Mouse (Mus musculus): ENCODE measurements around the gene Tenm4. TPM values are rescaled to one million over a fixed set of nuclear protein-coding genes. Genes with fewer than 3 reads are reported as not detected.

Gene Tenm4
- polyA plus RNA-seq, 1 experiment from 2014 or later = 5.0 TPM

- H3K9me3 ChIP-seq (ENCODE audit: low read length) = no peaks in the 10 kb centered on the region
- H3K4me3 ChIP-seq (ENCODE audit: low read depth, low read length) = no peak overlapping the region
- no peaks in the 10 kb centered on the region for H3K27me3 ChIP-seq (replicated peaks; ENCODE audit: insufficient read depth, low read length)
- no peak overlapping the region for H3K4me2 ChIP-seq (replicated peaks; ENCODE audit: low read depth, low read length)
- H3K27ac ChIP-seq (ENCODE audit: low read length) = no peak overlapping the region
- TF ChIP-seq CTCF (IDR thresholded peaks at IDR 0.05) (no peak), EP300 (IDR thresholded peaks at IDR 0.05) (no peak)
- no peaks in the 10 kb centered on the region for H3K4me1 ChIP-seq (ENCODE audit: insufficient read depth, low read depth, low read length)
- H3K36me3 ChIP-seq (ENCODE audit: insufficient read depth, low read length) = no peaks in the 10 kb centered on the region
- WGBS = 76% methylated on average over 4 of the region's 4 CpGs
- no peak for ATAC-seq
- DNase-seq (ENCODE audit: low spot score) = no peak
- H3K9ac ChIP-seq (replicated peaks; ENCODE audit: low read depth) = no peak overlapping the region
Measured at GRCm38 (mm10) chr7:96539248-96540034, 368.4 kb downstream of the Tenm4 start.

GRCm38 (mm10) chr7:96540458-96541096, 369.5 kb downstream of the Tenm4 start:
- Histone ChIP-seq H3K4me1 (ENCODE audit: insufficient read depth, low read depth, low read length) (no peaks in the 10 kb centered on the region), H3K9me3 (ENCODE audit: low read length) (no peaks in the 10 kb centered on the region), H3K36me3 (ENCODE audit: insufficient read depth, low read length) (no peaks in the 10 kb centered on the region), H3K4me3 (ENCODE audit: low read depth, low read length) (no peak overlapping the region), H3K27ac (ENCODE audit: low read length) (no peak overlapping the region), H3K27me3 (replicated peaks; ENCODE audit: insufficient read depth, low read length) (no peaks in the 10 kb centered on the region), H3K9ac (replicated peaks; ENCODE audit: low read depth) (no peak overlapping the region), H3K4me2 (replicated peaks; ENCODE audit: low read depth, low read length) (no peak overlapping the region)
- TF ChIP-seq CTCF (IDR thresholded peaks at IDR 0.05) = no peak
- TF ChIP-seq EP300 (IDR thresholded peaks at IDR 0.05) = no peak
- ATAC-seq = no peak
- 49% methylated on average over 7 of the region's 7 CpGs for WGBS
- DNase-seq (ENCODE audit: low spot score) = no peak

- peak; percentile 52 for DNase-seq (ENCODE audit: low spot score)
Measured at GRCm38 (mm10) chr7:96545979-96546378, 374.9 kb downstream of the Tenm4 start.

GRCm38 (mm10) chr7:96551809-96552208, 380.8 kb downstream of the Tenm4 start:
- Histone ChIP-seq H3K4me2 (replicated peaks; ENCODE audit: low read depth, low read length) (no peak overlapping the region), H3K9ac (replicated peaks; ENCODE audit: low read depth) (no peak overlapping the region), H3K36me3 (ENCODE audit: insufficient read depth, low read length) (no peaks in the 10 kb centered on the region), H3K4me1 (ENCODE audit: insufficient read depth, low read depth, low read length) (no peaks in the 10 kb centered on the region), H3K9me3 (ENCODE audit: low read length) (no peaks in the 10 kb centered on the region), H3K4me3 (ENCODE audit: low read depth, low read length) (no peak overlapping the region), H3K27ac (ENCODE audit: low read length) (no peak overlapping the region), H3K27me3 (replicated peaks; ENCODE audit: insufficient read depth, low read length) (no peaks in the 10 kb centered on the region)
- ATAC-seq = no peak
- TF ChIP-seq EP300 (IDR thresholded peaks at IDR 0.05) = no peak
- no peak for TF ChIP-seq CTCF (IDR thresholded peaks at IDR 0.05)
- 76% methylated on average over 4 of the region's 4 CpGs for WGBS
- DNase-seq (ENCODE audit: low spot score) = no peak

More at GRCm38 (mm10) chr7:96545979-96546378, 374.9 kb downstream of the Tenm4 start:
- WGBS = 15% methylated on average over 5 of the region's 5 CpGs
- Histone ChIP-seq H3K9ac (replicated peaks; ENCODE audit: low read depth) (no peak overlapping the region), H3K27me3 (replicated peaks; ENCODE audit: insufficient read depth, low read length) (no peaks in the 10 kb centered on the region), H3K27ac (ENCODE audit: low read length) (no peak overlapping the region), H3K4me1 (ENCODE audit: insufficient read depth, low read depth, low read length) (no peaks in the 10 kb centered on the region), H3K4me3 (ENCODE audit: low read depth, low read length) (no peak overlapping the region), H3K4me2 (replicated peaks; ENCODE audit: low read depth, low read length) (no peak overlapping the region), H3K9me3 (ENCODE audit: low read length) (no peaks in the 10 kb centered on the region), H3K36me3 (ENCODE audit: insufficient read depth, low read length) (no peaks in the 10 kb centered on the region)
- TF ChIP-seq CTCF (IDR thresholded peaks at IDR 0.05) = no peak
- no peak for TF ChIP-seq EP300 (IDR thresholded peaks at IDR 0.05)
- ATAC-seq = peak; percentile 54

- ATAC-seq (no peak), DNase-seq (ENCODE audit: low spot score) (no peak)
- no peaks in the 10 kb centered on the region for H3K36me3 ChIP-seq (ENCODE audit: insufficient read depth, low read length)
- no peak overlapping the region for H3K9ac ChIP-seq (replicated peaks; ENCODE audit: low read depth)
- no peak overlapping the region for H3K4me3 ChIP-seq (ENCODE audit: low read depth, low read length)
- TF ChIP-seq CTCF (IDR thresholded peaks at IDR 0.05) (no peak), EP300 (IDR thresholded peaks at IDR 0.05) (no peak)
- 56% methylated on average over 7 of the region's 7 CpGs for WGBS
- no peaks in the 10 kb centered on the region for H3K9me3 ChIP-seq (ENCODE audit: low read length)
- H3K4me2 ChIP-seq (replicated peaks; ENCODE audit: low read depth, low read length) = no peak overlapping the region
- no peak overlapping the region for H3K27ac ChIP-seq (ENCODE audit: low read length)
- no peaks in the 10 kb centered on the region for H3K4me1 ChIP-seq (ENCODE audit: insufficient read depth, low read depth, low read length)
- no peaks in the 10 kb centered on the region for H3K27me3 ChIP-seq (replicated peaks; ENCODE audit: insufficient read depth, low read length)
Measured at GRCm38 (mm10) chr7:96552292-96552860, 381.3 kb downstream of the Tenm4 start.

GRCm38 (mm10) chr7:96554277-96554690, 383.2 kb downstream of the Tenm4 start:
- WGBS = 49% methylated on average over 6 of the region's 6 CpGs
- Histone ChIP-seq H3K9me3 (ENCODE audit: low read length) (no peaks in the 10 kb centered on the region), H3K27me3 (replicated peaks; ENCODE audit: insufficient read depth, low read length) (no peaks in the 10 kb centered on the region), H3K4me3 (ENCODE audit: low read depth, low read length) (no peak overlapping the region), H3K4me2 (replicated peaks; ENCODE audit: low read depth, low read length) (no peak overlapping the region), H3K4me1 (ENCODE audit: insufficient read depth, low read depth, low read length) (no peaks in the 10 kb centered on the region), H3K36me3 (ENCODE audit: insufficient read depth, low read length) (no peaks in the 10 kb centered on the region), H3K9ac (replicated peaks; ENCODE audit: low read depth) (no peak overlapping the region), H3K27ac (ENCODE audit: low read length) (no peak overlapping the region)
- TF ChIP-seq EP300 (IDR thresholded peaks at IDR 0.05) (no peak), CTCF (IDR thresholded peaks at IDR 0.05) (peak; percentile 85)
- DNase-seq (ENCODE audit: low spot score) (peak; percentile 61), ATAC-seq (no peak)

All from lung, postnatal 0 days (tissue).